Mouse (Mus musculus) right cerebral cortex, postnatal 14 days (tissue): ENCODE data around the gene Slc28a1.

Experiments used
- DNase-seq: peaks from one replicate; pipeline ENCODE4 v3.0.0; 2022

The Slc28a1 gene

DNA sequence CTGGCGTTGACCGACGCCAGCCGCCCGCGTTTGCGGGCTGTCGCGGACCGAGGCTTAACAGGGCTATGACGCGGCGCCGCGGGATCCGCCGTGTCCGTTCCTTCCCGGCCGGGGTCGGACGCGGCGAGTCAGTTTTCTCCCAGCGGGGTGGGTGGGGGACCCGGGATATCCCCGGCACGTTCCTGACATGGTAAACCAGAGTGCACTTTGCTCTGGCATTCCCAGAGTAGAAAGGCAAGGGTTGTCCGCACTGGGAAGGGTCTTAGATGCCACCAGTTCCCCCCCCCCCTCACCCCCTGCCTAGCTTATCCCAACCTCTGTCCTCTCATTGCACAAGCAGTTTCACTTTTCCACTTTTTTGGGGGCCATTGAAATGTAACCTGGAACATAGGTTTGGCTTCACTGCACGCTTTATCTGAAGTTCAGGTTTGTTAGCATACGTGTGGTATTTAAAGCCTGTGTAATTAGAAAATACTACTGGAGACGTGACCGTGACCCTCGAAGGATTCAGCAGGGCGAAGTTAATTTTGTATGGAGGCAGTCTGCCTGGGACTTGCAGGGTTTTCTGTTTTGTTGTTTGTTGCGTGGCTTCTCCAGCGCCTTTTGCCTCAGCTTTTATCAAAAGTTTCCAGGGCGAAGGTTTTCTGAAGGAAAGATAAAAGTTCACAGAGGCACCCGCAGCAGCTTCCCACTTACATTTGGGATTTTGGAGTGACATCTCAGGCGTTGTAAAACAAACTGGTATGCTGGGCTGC lies 99.7 kb downstream of the Slc28a1 start:
- DNase-seq, result no peak

DNA sequence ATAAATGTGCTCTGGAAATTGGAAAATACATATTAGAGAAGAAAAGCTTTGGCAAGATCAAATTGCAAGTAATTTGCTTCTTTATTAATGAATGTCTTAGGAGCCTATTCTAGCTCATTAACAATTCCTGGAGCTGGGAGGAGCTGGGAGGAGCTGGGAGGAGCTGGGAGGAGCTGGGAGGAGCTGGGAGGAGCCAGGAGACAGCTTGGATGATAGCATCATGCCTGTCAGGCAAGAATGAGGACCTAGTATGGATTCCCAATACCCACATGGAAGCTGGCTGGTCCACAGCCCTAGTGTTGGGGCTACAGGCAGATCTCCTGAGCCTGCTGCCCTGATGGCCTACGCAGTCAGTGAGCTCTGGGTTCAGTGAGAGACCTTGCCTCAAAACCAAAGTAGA lies 101.4 kb downstream of the Slc28a1 start:
- DNase-seq, result no peak

DNA sequence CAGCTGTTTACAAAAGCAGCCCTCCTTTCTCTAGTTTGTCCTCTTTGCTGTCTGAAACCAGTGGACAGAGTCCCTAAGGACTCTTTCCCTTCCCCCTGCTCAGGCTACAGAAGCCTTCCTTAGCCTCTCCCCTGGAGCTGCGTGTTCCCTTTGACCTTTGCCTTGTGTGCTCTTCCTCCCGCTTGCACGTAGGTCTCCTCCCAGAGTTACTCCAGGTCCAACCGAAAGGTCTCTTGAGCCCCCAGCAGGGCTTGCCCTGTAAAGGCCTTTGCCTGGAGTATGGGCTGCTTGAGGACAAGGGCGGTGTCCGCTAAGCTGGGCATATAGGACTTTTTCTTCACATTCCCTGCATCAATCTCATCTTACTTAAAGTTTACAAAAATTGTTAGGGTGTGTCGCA lies 104.7 kb downstream of the Slc28a1 start:
- no peak for DNase-seq
